Mouse (Mus musculus) thymus, postnatal 14 days (tissue): ENCODE measurements at regions not wholly inside any gene's neighbourhood (a gene's known extent, or its start where the extent isn't known, plus 50 kb on each side); places are given as distances from the start of the nearest gene placed in this dataset.

Source experiments
- DNase-seq: peaks from one replicate; pipeline ENCODE4 v3.0.0; 2021

GRCm38 (mm10) chr13:29016145-29016651, 62.7 kb upstream of the Sox4 start:
- no peak for DNase-seq

GRCm38 (mm10) chr13:29015605-29015994, 62.1 kb upstream of the Sox4 start:
- DNase-seq: no peak

- no peak for DNase-seq
These were observed 61.5 kb upstream of the Sox4 start for GRCm38 (mm10) chr13:29014827-29015604.

GRCm38 (mm10) chr13:29014066-29014826, 60.7 kb upstream of the Sox4 start:
- no peak for DNase-seq

- no peak for DNase-seq
These were observed 53.0 kb upstream of the Sox4 start for GRCm38 (mm10) chr13:29006467-29006866.
